19 mouse cellular contexts compared by ENCODE assay signal in the genomic region with DNA sequence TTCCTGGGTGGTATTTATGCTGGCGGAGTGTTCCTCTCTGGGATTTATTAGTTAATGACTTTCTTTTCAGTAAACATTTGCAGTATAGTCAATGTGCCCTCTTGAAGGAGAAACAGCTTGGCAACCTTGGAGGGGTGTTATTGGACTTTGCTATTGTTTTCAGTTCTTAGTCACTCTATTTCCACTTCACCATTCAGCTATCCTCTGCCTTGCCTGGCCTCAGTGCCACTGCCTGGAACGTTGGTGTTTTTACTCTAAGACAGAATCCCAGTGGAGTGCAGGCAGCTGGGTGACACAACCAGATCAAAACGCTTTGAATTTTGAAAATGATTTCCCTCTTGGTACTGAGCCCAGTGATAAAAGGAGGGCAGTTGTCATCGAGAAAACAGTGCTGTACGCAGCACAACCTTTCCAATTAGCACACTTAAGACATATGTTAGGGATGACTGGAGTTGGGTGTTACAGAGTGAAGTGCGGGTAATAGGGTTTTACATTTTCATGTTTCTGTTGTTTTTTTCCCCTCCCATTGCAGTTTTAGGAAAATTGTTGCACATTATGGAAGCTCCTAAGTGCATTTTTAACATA.
DNase-seq lines count a peak whose midpoint lies in the region; ATAC-seq lines count a peak whose summit lies in the region.
"Had no signal": no experiment of that assay in that cellular context is flagged by ENCODE, and none has a peak within 500 bp of the region (broad histone marks: within the 10 kb centered on the region; RNA-seq: fewer than 3 reads in every experiment).

No protein-coding gene starts in this region.

- peak; percentile 57 for ATAC-seq in lung, embryonic 16.5 days (ENCODE audit: low read depth)
- ATAC-seq in embryonic facial prominence, embryonic 14.5 days (ENCODE audit: low read depth) = no peak; the same call in 1 of the 2 replicates
- ATAC-seq: activated CD4-positive, CD25-positive, alpha-beta regulatory T cell, adult 4 months; intestine, postnatal 0 days had no signal

- peak; percentile 10 to 19 for DNase-seq in frontal cortex, postnatal 36 days (ENCODE audit: low spot score in 2 of 2)
- DNase-seq in frontal cortex, adult 2 months (ENCODE audit: extremely low spot score in 1 of 2, low spot score in 1 of 2) = no peak
- no peak for DNase-seq in lung, postnatal 10 days
- DNase-seq in brain, adult 2 months (ENCODE audit: low read depth, low spot score) = peak; percentile 20
- DNase-seq in embryonic facial prominence, embryonic 14.5 days (ENCODE audit: low spot score) = no peak
- DNase-seq in adrenal gland, adult 18-20 months (ENCODE audit: low spot score in 2 of 2) = no peak
- DNase-seq: adrenal gland, postnatal 10 days; cerebellum, adult 9-11 months; gastrocnemius, postnatal 25 days; heart, adult 2 months; kidney, postnatal 36 days; midbrain, embryonic 14.5 days; thymus, adult 2 months; thymus, postnatal 4 days had no signal

- WGBS in lung, embryonic 16.5 days = 42% methylated on average over 6 of the region's 6 CpGs
- WGBS in embryonic facial prominence, embryonic 14.5 days = 58% methylated on average over 6 of the region's 6 CpGs

- no peak overlapping the region for H3K9ac ChIP-seq in lung, embryonic 16.5 days (ENCODE audit: low read length)
- H3K9ac ChIP-seq in embryonic facial prominence, embryonic 14.5 days (ENCODE audit: low read depth, low read length) = no peak overlapping the region
- H3K9ac ChIP-seq: hindbrain, embryonic 12.5 days; liver, embryonic 14.5 days had no signal

- no peaks in the 10 kb centered on the region for H3K4me1 ChIP-seq in lung, embryonic 16.5 days (replicated peaks; ENCODE audit: control insufficient read depth, insufficient read depth, low read length)
- H3K4me1 ChIP-seq in embryonic facial prominence, embryonic 14.5 days (ENCODE audit: control insufficient read depth, insufficient read depth, low read length) = peaks cover 11% of the 10 kb centered on the region; the same call in 1 of the 2 replicates

- H3K4me3 ChIP-seq in lung, embryonic 16.5 days (ENCODE audit: low read length) = no peak overlapping the region
- no peak overlapping the region for H3K4me3 ChIP-seq in embryonic facial prominence, embryonic 14.5 days (ENCODE audit: low read depth, low read length)
- H3K4me3 ChIP-seq: heart, adult 2 months; hindbrain, embryonic 12.5 days had no signal

- peak overlapping the region; percentile 0; the same call in 1 of the 2 replicates for H3K27ac ChIP-seq in lung, embryonic 16.5 days (ENCODE audit: low read length)
- H3K27ac ChIP-seq in embryonic facial prominence, embryonic 14.5 days (replicated peaks; ENCODE audit: low read depth, low read length) = peak overlapping the region; percentile 29; the same call in 1 of the 2 replicates
- H3K27ac ChIP-seq: heart, adult 2 months; hindbrain, embryonic 12.5 days; liver, embryonic 14.5 days had no signal

- no peak overlapping the region for H3K4me2 ChIP-seq in lung, embryonic 16.5 days (ENCODE audit: low read depth, low read length)
- H3K4me2 ChIP-seq in embryonic facial prominence, embryonic 14.5 days (ENCODE audit: low read depth, low read length) = no peak overlapping the region
- H3K4me2 ChIP-seq: hindbrain, embryonic 12.5 days had no signal

- H3K36me3 ChIP-seq in lung, embryonic 16.5 days (ENCODE audit: control insufficient read depth, insufficient read depth, low read length) = no peaks in the 10 kb centered on the region
- no peaks in the 10 kb centered on the region for H3K36me3 ChIP-seq in embryonic facial prominence, embryonic 14.5 days (ENCODE audit: control insufficient read depth, insufficient read depth, low read length)
- H3K36me3 ChIP-seq: hindbrain, embryonic 12.5 days had no signal

- H3K9me3 ChIP-seq in lung, embryonic 16.5 days (ENCODE audit: control insufficient read depth, low read length) = 0 out of 2 replicates have a peak, but pooled peaks cover 3% of the 10 kb centered on the region
- H3K9me3 ChIP-seq in embryonic facial prominence, embryonic 14.5 days (ENCODE audit: control insufficient read depth, low read length) = no peaks in the 10 kb centered on the region
- H3K9me3 ChIP-seq: hindbrain, embryonic 12.5 days had no signal

- H3K27me3 ChIP-seq in lung, embryonic 16.5 days (ENCODE audit: control insufficient read depth, insufficient read depth, low read depth, low read length) = no peaks in the 10 kb centered on the region
- H3K27me3 ChIP-seq in embryonic facial prominence, embryonic 14.5 days (replicated peaks; ENCODE audit: control insufficient read depth, insufficient read depth, low read length) = no peaks in the 10 kb centered on the region
- H3K27me3 ChIP-seq: hindbrain, embryonic 12.5 days had no signal

Comparison
In these comparisons a context has a peak if more than half of its experiments do, and no peak if none do; other contexts are left out.
1. DNase-seq: peak in frontal cortex, postnatal 36 days (2 of 2) and brain, adult 2 months (single experiment); none in frontal cortex, adult 2 months (0 of 2), lung, postnatal 10 days (single experiment), embryonic facial prominence, embryonic 14.5 days (single experiment) and adrenal gland, adult 18-20 months (0 of 2).